Mouse (Mus musculus) limb, embryonic 15.5 days (tissue): ENCODE measurements around the gene Cd3g. TPM values are rescaled to one million over a fixed set of nuclear protein-coding genes. Genes with fewer than 3 reads are reported as not detected.

Source experiments
- polyA plus RNA-seq: library from polyadenylated mRNA; unstranded; fragments of >200 nt; fragmentation: Nextera tagmentation; extraction: Ambion mirVana; gene quantifications from 2 replicates; pipeline ENCODE4 v1.2.1, GENCODE M21; 2015

Gene Cd3g
- polyA plus RNA-seq, 1 experiment from 2014 or later, result 0.51 TPM

Other genes with a start within 250 kb of the Cd3g start
- gene Phldb1, start 245.2 kb downstream of the Cd3g start, polyA plus RNA-seq, result 37.8 and 39.2 TPM in 2 replicates
- gene Arcn1, start 212.6 kb downstream of the Cd3g start, polyA plus RNA-seq, result 221 and 223 TPM in 2 replicates
- gene Ift46, start 212.5 kb downstream of the Cd3g start, polyA plus RNA-seq, result 106 and 117 TPM in 2 replicates
- gene Tmem25, start 181.1 kb downstream of the Cd3g start, polyA plus RNA-seq, result 2.3 and 2.6 TPM in 2 replicates
- 0.56 and 0.65 TPM in 2 replicates for gene Ttc36, start 177.4 kb downstream of the Cd3g start, polyA plus RNA-seq
- gene Kmt2a, start 99.1 kb downstream of the Cd3g start, polyA plus RNA-seq, result 12.4 and 13.7 TPM in 2 replicates
- 568 and 652 TPM in 2 replicates for gene Atp5l, start 59.7 kb downstream of the Cd3g start, polyA plus RNA-seq
- gene Ube4a, start 14.8 kb downstream of the Cd3g start, polyA plus RNA-seq, result 23.9 and 24.8 TPM in 2 replicates
- gene Cd3d, start 1.4 kb upstream of the Cd3g start, polyA plus RNA-seq, result 0.28 TPM in 1 of 2 replicates, not detected in the other
- 0.38 and 0.45 TPM in 2 replicates for gene Cd3e, start 29.2 kb upstream of the Cd3g start, polyA plus RNA-seq
- gene Mpzl2, start 59.4 kb upstream of the Cd3g start, polyA plus RNA-seq, result 41.0 and 46.0 TPM in 2 replicates
- gene Mpzl3, start 74.8 kb upstream of the Cd3g start, polyA plus RNA-seq, result 13.9 and 16.3 TPM in 2 replicates
- 0.37 and 0.63 TPM in 2 replicates for gene Jaml, start 98.8 kb upstream of the Cd3g start, polyA plus RNA-seq
- 4.6 and 4.9 TPM in 2 replicates for gene Scn2b, start 137.4 kb upstream of the Cd3g start, polyA plus RNA-seq
- gene Scn4b, start 158.0 kb upstream of the Cd3g start, polyA plus RNA-seq, result 0.46 and 0.86 TPM in 2 replicates
- 0.15 and 0.30 TPM in 2 replicates for gene BC049352, start 201.6 kb upstream of the Cd3g start, polyA plus RNA-seq
- gene Tmprss4, start 223.7 kb upstream of the Cd3g start, polyA plus RNA-seq, result 22.6 and 23.2 TPM in 2 replicates